Mouse (Mus musculus): Measurements from ENCODE around the gene Clrn3. TPM values are rescaled to one million over a fixed set of nuclear protein-coding genes. Genes with fewer than 3 reads are reported as not detected.

Gene Clrn3
- total and polyA plus RNA-seq, 3 experiments: not detected

DNA sequence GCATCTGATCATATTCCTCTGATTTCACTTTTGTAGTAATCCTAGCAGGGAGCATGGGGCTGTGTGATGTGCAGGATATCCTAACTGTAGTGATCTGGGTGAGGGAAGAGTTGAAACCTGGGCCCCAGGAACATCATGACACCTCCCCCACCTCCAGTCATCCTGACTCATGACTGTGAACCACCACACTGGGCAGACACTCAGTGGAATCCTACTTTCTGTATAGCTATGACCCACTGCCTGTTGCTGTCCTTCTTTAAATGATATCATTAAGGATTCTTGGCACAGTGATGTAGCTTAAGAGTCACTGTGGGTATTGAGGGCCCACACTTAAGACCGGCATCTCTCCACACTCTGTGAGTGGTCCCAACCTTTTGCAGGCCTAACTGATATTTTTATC is 39.1 kb upstream of the Clrn3 start:
- Histone ChIP-seq H3K36me3 (ENCODE audit: control insufficient read depth in 1 of 2, insufficient read depth in 2 of 2, low read length in 2 of 2) (no peaks in the 10 kb centered on the region; a peak in 1 of 4 replicates), H3K9ac (ENCODE audit: control insufficient read depth, low read depth, low read length, poor library complexity, severe bottlenecking) (no peak overlapping the region), H3K4me1 (ENCODE audit: control insufficient read depth in 1 of 2, insufficient read depth in 2 of 2, low read length in 2 of 2) (peaks cover 0 to 4% of the 10 kb centered on the region in 2 experiments; a peak in 1 of 4 replicates), H3K27me3 (ENCODE audit: control insufficient read depth in 1 of 2, insufficient read depth in 2 of 2, low read length in 2 of 2) (no peaks in the 10 kb centered on the region), H3K4me3 (ENCODE audit: control insufficient read depth in 1 of 2, insufficient read depth in 1 of 2, low read depth in 2 of 2, low read length in 2 of 2) (no peak overlapping the region), H3K27ac (ENCODE audit: control insufficient read depth, low read depth, low read length) (no peak overlapping the region), H3K9me3 (replicated peaks; ENCODE audit: insufficient read depth, low read length) (no peaks in the 10 kb centered on the region), H3K79me2 (ENCODE audit: control insufficient read depth, insufficient read depth, low read length, poor library complexity) (no peaks in the 10 kb centered on the region)
- TF ChIP-seq ZNF384 (IDR thresholded peaks at IDR 0.05; ENCODE audit: low read depth, low read length): no peak
- no peak for TF ChIP-seq TAL1 (IDR thresholded peaks at IDR 0.05; ENCODE audit: low read length)
- no peak for TF ChIP-seq ZKSCAN1 (IDR thresholded peaks at IDR 0.05; ENCODE audit: low read depth, low read length)
- no peak for TF ChIP-seq EP300 (IDR thresholded peaks at IDR 0.05; ENCODE audit: low read depth in 1 of 2, low read length in 2 of 2)
- TF ChIP-seq ELF1 (IDR thresholded peaks at IDR 0.05; ENCODE audit: low read depth, low read length): no peak
- TF ChIP-seq NRF1 (IDR thresholded peaks at IDR 0.05; ENCODE audit: insufficient read depth, low read depth, low read length, poor library complexity, severe bottlenecking): no peak
- TF ChIP-seq GATA1 (IDR thresholded peaks at IDR 0.05; ENCODE audit: low read depth, low read length): no peak
- no peak for TF ChIP-seq E2F4 (IDR thresholded peaks at IDR 0.05; ENCODE audit: borderline replicate concordance, low read depth, low read length)
- no peak for TF ChIP-seq HCFC1 (IDR thresholded peaks at IDR 0.05; ENCODE audit: low read depth, low read length)
- TF ChIP-seq MYC (IDR thresholded peaks at IDR 0.05; ENCODE audit: low read depth, low read length): no peak
- no peak for DNase-seq (ENCODE audit: low read depth, low spot score)

DNA sequence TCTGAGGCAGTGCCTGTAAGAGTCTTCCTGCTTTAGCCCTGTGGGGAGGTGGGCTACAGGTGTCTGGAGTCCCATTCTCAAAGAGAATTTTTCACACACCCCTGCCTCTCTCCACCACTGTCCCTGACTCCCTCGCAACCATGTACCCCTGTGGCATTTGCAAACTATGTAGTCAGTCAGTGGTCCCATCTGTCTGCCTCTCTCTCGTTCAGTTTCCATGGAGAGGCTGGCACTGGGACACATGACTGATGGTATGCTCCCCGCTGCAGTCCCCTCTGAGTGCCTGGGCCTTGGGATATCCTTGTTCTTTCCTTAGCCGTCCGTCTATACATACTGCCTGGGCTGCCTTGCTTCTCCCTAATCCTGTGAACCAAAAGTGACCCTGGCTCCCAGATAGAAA is 37.6 kb upstream of the Clrn3 start:
- peaks cover 0 to 4% of the 10 kb centered on the region in 2 experiments; a peak in 1 of 4 replicates for H3K4me1 ChIP-seq (ENCODE audit: control insufficient read depth in 1 of 2, insufficient read depth in 2 of 2, low read length in 2 of 2)
- no peaks in the 10 kb centered on the region for H3K79me2 ChIP-seq (ENCODE audit: control insufficient read depth, insufficient read depth, low read length, poor library complexity)
- no peak overlapping the region for H3K9ac ChIP-seq (ENCODE audit: control insufficient read depth, low read depth, low read length, poor library complexity, severe bottlenecking)
- no peaks in the 10 kb centered on the region for H3K9me3 ChIP-seq (replicated peaks; ENCODE audit: insufficient read depth, low read length)
- H3K27ac ChIP-seq (ENCODE audit: control insufficient read depth, low read depth, low read length): no peak overlapping the region
- H3K27me3 ChIP-seq (ENCODE audit: control insufficient read depth in 1 of 2, insufficient read depth in 2 of 2, low read length in 2 of 2): no peaks in the 10 kb centered on the region
- TF ChIP-seq KAT2A (conservative IDR thresholded peaks at IDR 0.05; ENCODE audit: low read depth, low read length) (no peak), USF1 (IDR thresholded peaks at IDR 0.05; ENCODE audit: low read depth, low read length) (no peak), NRF1 (IDR thresholded peaks at IDR 0.05; ENCODE audit: insufficient read depth, low read depth, low read length, poor library complexity, severe bottlenecking) (no peak), CHD2 (IDR thresholded peaks at IDR 0.05; ENCODE audit: low read length) (no peak), USF2 (IDR thresholded peaks at IDR 0.05; ENCODE audit: borderline replicate concordance in 1 of 2, insufficient read depth in 1 of 2, low read depth in 1 of 2, low read length in 2 of 2) (no peak), GABPA (IDR thresholded peaks at IDR 0.05; ENCODE audit: low read depth, low read length) (no peak), MAFK (IDR thresholded peaks at IDR 0.05; ENCODE audit: borderline replicate concordance, low read depth, low read length) (no peak), CHD1 (IDR thresholded peaks at IDR 0.05; ENCODE audit: low read depth, low read length) (no peak)
- H3K36me3 ChIP-seq (ENCODE audit: control insufficient read depth in 1 of 2, insufficient read depth in 2 of 2, low read length in 2 of 2): no peaks in the 10 kb centered on the region; a peak in 1 of 4 replicates
- H3K4me3 ChIP-seq (ENCODE audit: control insufficient read depth in 1 of 2, insufficient read depth in 1 of 2, low read depth in 2 of 2, low read length in 2 of 2): no peak overlapping the region
- no peak for DNase-seq (ENCODE audit: low read depth, low spot score)

Data from MEL (cell line).